Mouse (Mus musculus) cerebellum, adult 2 months (tissue): ENCODE measurements at regions not wholly inside any gene's neighbourhood (a gene's known extent, or its start where the extent isn't known, plus 50 kb on each side); places are given as distances from the start of the nearest gene placed in this dataset.

Source experiments
- CTCF ChIP-seq: fragments of 200-500 bp; IDR thresholded peaks from 2 replicates; pipeline ENCODE4 v1.5.1; 2011; ENCODE audit warnings: low read depth, mild to moderate bottlenecking, control low read depth, low read length, moderate library complexity, borderline replicate concordance; ENCODE audit not compliant: insufficient read depth
- POLR2A ChIP-seq: fragments of 200-500 bp; IDR thresholded peaks from 2 replicates; pipeline ENCODE4 v1.6.1; 2011; ENCODE audit warnings: low read length, control low read depth, borderline replicate concordance; ENCODE audit not compliant: insufficient read depth

DNA sequence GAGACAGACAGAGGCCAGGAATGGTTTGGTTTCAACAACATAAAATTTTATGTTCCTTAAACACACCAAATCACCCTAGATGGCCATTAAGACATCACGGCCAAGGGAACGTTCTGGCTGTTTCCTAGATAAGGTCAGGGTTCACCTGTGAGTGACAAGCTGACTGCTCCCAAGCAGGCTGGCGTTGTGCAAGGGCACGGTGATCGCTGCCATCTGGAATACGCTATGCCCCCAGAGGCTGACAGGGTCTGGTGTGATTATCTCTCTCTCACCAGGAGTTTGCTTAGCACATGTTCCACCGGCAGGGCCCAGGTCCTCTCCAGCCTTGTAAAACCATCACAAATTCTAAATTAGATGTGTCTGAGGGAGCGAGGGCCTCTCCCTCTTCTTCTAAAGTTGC, 167.0 kb downstream of the Cyp26b1 start:
- TF ChIP-seq CTCF: no peak
- TF ChIP-seq POLR2A: no peak
